Mouse (Mus musculus): Measurements from ENCODE around the gene Prkar2b. TPM values are rescaled to one million over a fixed set of nuclear protein-coding genes. Genes with fewer than 3 reads are reported as not detected.

Gene Prkar2b
- 28.9 and 29.6 TPM in 2 replicates for polyA plus RNA-seq (2015; fragmentation: Nextera tagmentation; extraction: Ambion mirVana)

DNA sequence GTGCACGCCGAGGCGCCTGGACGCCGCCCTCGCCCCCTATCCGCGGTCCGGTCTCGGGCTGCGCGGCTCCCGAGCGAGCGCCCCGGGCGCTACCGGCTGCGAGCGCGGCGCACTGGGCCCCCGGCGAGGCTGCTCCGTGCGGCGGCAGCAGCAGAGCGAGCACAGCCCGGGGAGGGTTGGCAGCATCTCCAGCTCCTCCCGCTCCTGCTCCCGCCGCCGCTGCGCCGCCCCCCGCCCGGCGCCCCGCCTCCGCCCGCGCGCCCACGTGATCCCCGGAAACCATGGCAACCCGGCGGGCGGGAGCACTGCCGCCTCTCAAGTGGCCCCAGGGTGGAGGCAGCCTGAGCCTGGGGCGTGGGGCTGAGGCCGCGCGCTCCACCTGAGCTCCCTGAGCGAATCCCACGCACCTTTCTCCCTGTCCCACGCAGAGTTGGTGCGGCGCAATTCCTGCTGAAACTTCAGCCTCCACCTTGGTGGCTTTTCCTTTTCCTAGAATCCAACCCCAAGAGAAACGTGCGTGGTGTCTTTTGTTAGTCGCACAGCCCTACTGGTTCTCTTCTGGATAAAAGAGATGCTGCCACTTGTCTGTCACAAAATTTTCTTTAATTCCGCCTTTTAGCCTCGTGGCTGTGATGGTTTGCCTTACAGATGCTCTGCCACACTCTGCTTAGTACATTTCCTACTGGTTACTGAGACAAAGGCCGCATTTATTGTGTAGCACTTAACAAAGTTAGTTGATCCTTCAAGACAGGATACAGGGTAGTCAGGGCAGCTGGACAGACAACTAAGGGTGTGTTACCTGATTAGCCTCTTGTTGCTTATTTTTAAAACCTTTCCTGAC lies at the start of gene Prkar2b:
TSS of gene Prkar2b (minus strand) at position 207 of the 841 bp plus-strand sequence.
- no peaks in the 10 kb centered on the region for H3K4me1 ChIP-seq
- H3K36me3 ChIP-seq: no peaks in the 10 kb centered on the region
- H3K27me3 ChIP-seq (replicated peaks): no peaks in the 10 kb centered on the region
- H3K4me3 ChIP-seq (replicated peaks): peak within 1 kb of the TSS; percentile 82
- peak within 1 kb of the TSS; percentile 94 for H3K27ac ChIP-seq
- ATAC-seq (ENCODE audit: insufficient read depth, low FRiP score, low read depth): peak; percentile 97
- no peaks in the 10 kb centered on the region for H3K9me3 ChIP-seq
- peak within 1 kb of the TSS; percentile 87 for H3K4me2 ChIP-seq
- H3K9ac ChIP-seq: peak within 1 kb of the TSS; percentile 83
- WGBS: under 1% methylated on average over 57 of the region's 64 CpGs

DNA sequence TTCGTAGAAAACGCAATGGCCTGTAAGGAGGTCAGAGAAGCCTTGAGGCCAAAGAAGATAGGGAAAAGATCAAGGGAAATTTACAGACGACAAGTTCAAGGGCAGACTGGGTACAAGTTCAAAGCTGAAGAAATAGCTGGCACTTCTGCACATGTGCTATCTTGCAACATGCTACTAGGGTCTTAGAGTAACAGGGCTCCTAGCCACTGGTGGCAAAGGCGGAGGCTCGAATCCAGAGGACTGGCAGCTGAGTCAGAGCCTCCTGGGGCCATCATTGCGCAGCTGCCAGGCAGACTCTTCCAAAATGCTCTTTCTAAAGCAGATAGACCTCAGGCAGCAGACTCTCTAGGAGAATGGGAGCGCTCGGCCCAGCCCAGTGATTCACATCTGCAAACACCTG lies 48.1 kb upstream of the Prkar2b start:
- Histone ChIP-seq H3K36me3 (no peaks in the 10 kb centered on the region), H3K27me3 (replicated peaks) (no peaks in the 10 kb centered on the region), H3K9me3 (no peaks in the 10 kb centered on the region), H3K4me1 (0 out of 2 replicates have a peak, but pooled peaks cover 4% of the 10 kb centered on the region), H3K27ac (no peak overlapping the region), H3K4me3 (replicated peaks) (no peak overlapping the region), H3K9ac (no peak overlapping the region), H3K4me2 (no peak overlapping the region)
- 89% methylated on average over 8 of the region's 8 CpGs for WGBS
- no peak for ATAC-seq (ENCODE audit: insufficient read depth, low FRiP score, low read depth)

DNA sequence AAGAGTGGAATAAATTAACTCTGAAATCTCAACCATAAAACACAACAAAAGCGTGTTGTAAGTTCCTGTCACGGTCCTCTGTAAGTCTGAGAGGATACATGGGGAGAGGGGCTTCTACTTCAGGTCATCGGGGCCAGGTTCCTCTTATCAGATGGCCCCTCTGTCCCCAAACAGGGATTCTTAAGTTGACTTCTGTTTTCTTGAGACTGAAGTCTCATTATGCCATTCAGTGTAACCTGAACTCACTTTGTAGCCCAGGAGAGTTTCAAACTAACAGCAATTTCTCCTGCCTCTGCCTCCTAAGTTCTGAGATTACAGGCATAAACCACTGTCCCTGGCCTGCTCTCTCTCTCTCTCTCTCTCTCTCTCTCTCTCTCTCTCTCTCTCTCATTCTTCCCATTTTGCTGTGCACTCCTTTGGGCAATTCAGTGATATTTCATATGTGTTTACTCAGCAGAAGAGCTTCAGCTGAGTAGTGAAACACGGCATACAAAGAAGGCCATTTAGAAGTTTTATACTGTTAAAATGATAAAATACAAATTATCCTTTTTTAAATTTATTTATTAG lies 43.9 kb upstream of the Prkar2b start:
- H3K9me3 ChIP-seq: no peaks in the 10 kb centered on the region
- ATAC-seq (ENCODE audit: insufficient read depth, low FRiP score, low read depth): no peak
- 67% methylated on average over 4 of the region's 4 CpGs for WGBS
- no peaks in the 10 kb centered on the region for H3K36me3 ChIP-seq
- no peak overlapping the region for H3K9ac ChIP-seq
- H3K4me1 ChIP-seq: no peaks in the 10 kb centered on the region
- no peak overlapping the region for H3K4me2 ChIP-seq
- no peak overlapping the region for H3K27ac ChIP-seq
- no peak overlapping the region for H3K4me3 ChIP-seq (replicated peaks)
- no peaks in the 10 kb centered on the region for H3K27me3 ChIP-seq (replicated peaks)

DNA sequence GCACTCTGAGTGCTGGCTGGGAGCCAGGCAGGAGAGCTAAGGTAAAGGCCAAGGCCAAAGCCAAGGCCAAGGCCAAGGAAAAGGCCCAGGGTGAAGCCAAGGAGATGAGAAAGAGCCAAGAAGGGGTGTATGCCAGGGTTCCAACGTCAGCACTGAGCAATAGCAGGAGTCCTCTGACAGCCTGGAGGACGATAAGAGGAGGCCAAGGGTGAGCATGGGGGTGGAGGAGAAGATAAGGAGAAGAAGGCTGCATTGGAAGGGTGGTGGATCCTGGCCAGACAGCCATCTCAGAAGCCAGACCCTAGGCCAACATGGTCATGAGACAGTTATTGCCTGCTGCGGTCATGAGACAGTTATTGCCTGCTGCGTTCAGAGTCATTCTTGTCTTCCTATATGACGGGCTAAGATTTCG lies 43.4 kb upstream of the Prkar2b start:
- Histone ChIP-seq H3K4me2 (no peak overlapping the region), H3K36me3 (no peaks in the 10 kb centered on the region), H3K4me3 (replicated peaks) (no peak overlapping the region), H3K9me3 (no peaks in the 10 kb centered on the region), H3K4me1 (no peaks in the 10 kb centered on the region), H3K27ac (no peak overlapping the region), H3K27me3 (replicated peaks) (no peaks in the 10 kb centered on the region), H3K9ac (no peak overlapping the region)
- 69% methylated on average over 6 of the region's 6 CpGs for WGBS
- ATAC-seq (ENCODE audit: insufficient read depth, low FRiP score, low read depth): peak; percentile 97

DNA sequence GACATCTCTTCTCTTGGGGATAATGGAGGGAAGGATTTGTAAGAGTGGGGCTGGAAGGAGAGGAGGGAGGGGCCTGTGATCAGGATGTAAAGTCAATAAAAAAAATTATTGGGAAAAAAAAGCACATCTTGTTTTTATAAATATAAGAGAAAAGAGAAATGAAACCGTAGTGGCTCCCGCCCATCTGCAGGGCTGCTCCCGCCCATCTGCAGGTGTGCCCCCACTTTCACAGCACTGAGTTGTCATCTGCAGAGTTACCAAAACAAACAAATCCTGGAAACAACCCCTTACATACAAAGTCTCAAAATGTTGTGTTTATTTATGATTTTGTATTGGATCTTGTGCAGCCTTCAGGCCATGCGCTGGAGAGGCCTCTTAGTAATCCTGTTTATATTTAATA lies 40.2 kb upstream of the Prkar2b start:
- no peak overlapping the region for H3K27ac ChIP-seq
- H3K4me3 ChIP-seq (replicated peaks): no peak overlapping the region
- H3K4me1 ChIP-seq: no peaks in the 10 kb centered on the region
- WGBS: 84% methylated on average over 4 of the region's 4 CpGs
- H3K9me3 ChIP-seq: no peaks in the 10 kb centered on the region
- no peak overlapping the region for H3K9ac ChIP-seq
- H3K36me3 ChIP-seq: no peaks in the 10 kb centered on the region
- ATAC-seq (ENCODE audit: insufficient read depth, low FRiP score, low read depth): no peak
- no peaks in the 10 kb centered on the region for H3K27me3 ChIP-seq (replicated peaks)
- H3K4me2 ChIP-seq: no peak overlapping the region

GRCm38 (mm10) chr12:32099686-32100206 lies 38.6 kb upstream of the Prkar2b start:
- no peak overlapping the region for H3K9ac ChIP-seq
- no peak overlapping the region for H3K27ac ChIP-seq
- ATAC-seq (ENCODE audit: insufficient read depth, low FRiP score, low read depth): no peak
- no peaks in the 10 kb centered on the region for H3K36me3 ChIP-seq
- 75% methylated on average over 4 of the region's 4 CpGs for WGBS
- no peaks in the 10 kb centered on the region for H3K9me3 ChIP-seq
- H3K4me1 ChIP-seq: no peaks in the 10 kb centered on the region
- H3K27me3 ChIP-seq (replicated peaks): no peaks in the 10 kb centered on the region
- H3K4me2 ChIP-seq: no peak overlapping the region
- no peak overlapping the region for H3K4me3 ChIP-seq (replicated peaks)

- no peak for ATAC-seq (ENCODE audit: insufficient read depth, low FRiP score, low read depth)
- no peaks in the 10 kb centered on the region for H3K36me3 ChIP-seq
- 58% methylated on average over 4 of the region's 4 CpGs for WGBS
- no peak overlapping the region for H3K27ac ChIP-seq
- no peak overlapping the region for H3K4me3 ChIP-seq (replicated peaks)
- H3K9me3 ChIP-seq: no peaks in the 10 kb centered on the region
- no peaks in the 10 kb centered on the region for H3K4me1 ChIP-seq
- H3K27me3 ChIP-seq (replicated peaks): no peaks in the 10 kb centered on the region
- no peak overlapping the region for H3K4me2 ChIP-seq
- H3K9ac ChIP-seq: no peak overlapping the region
Measured at GRCm38 (mm10) chr12:32098596-32098995, 37.5 kb upstream of the Prkar2b start.

DNA sequence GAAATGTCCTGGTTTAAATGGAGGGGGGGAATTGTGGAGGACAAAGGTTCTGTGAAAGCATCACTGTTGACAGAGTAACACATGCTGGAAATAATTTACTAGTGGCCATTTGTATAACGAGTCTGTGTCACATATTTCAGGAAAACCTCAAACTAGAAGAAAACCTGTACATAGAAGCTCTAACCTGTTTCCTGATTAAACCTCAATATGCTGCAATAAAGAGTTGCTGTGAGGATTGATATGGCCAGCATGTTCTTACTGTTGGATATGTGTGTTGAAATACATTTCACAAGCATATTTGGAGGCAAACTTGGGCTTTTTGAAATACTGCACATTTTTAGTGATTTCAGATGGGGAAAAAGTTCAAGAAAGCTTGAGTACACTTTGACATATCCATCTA lies 36.0 kb upstream of the Prkar2b start:
- Histone ChIP-seq H3K27me3 (replicated peaks) (no peaks in the 10 kb centered on the region), H3K27ac (no peak overlapping the region), H3K4me1 (no peaks in the 10 kb centered on the region), H3K9ac (no peak overlapping the region), H3K36me3 (no peaks in the 10 kb centered on the region), H3K9me3 (no peaks in the 10 kb centered on the region), H3K4me2 (no peak overlapping the region), H3K4me3 (replicated peaks) (no peak overlapping the region)
- no peak for ATAC-seq (ENCODE audit: insufficient read depth, low FRiP score, low read depth)
- 46% methylated on average over 1 of the region's 1 CpGs for WGBS

- no peaks in the 10 kb centered on the region for H3K9me3 ChIP-seq
- no peak overlapping the region for H3K4me3 ChIP-seq (replicated peaks)
- H3K36me3 ChIP-seq: no peaks in the 10 kb centered on the region
- H3K9ac ChIP-seq: no peak overlapping the region
- H3K4me1 ChIP-seq: no peaks in the 10 kb centered on the region
- H3K27me3 ChIP-seq (replicated peaks): no peaks in the 10 kb centered on the region
- H3K27ac ChIP-seq: no peak overlapping the region
- H3K4me2 ChIP-seq: no peak overlapping the region
- ATAC-seq (ENCODE audit: insufficient read depth, low FRiP score, low read depth): no peak
- WGBS: 45% methylated on average over 1 of the region's 1 CpGs
Measured at GRCm38 (mm10) chr12:32095164-32095563, 34.1 kb upstream of the Prkar2b start.

DNA sequence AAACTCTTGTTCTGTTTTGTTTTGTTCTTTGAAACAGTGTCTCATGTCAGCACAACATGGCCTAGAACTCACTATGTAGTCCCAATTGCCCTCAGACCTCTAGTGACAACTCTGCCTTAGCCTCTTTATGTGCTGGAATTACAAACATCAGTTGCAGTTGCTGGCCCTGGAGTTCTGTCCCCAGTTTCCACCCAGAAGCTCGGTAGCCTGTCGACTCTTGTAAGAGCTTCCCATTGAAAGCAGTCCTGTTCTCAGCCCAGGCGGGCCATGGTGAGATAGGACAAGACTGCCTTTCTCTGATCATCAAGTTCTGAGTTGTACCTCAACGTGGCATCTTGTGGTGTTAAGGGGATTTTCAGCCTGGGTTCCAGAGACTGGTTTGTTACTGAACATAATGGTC lies 31.4 kb upstream of the Prkar2b start:
- Histone ChIP-seq H3K4me3 (replicated peaks) (no peak overlapping the region), H3K27ac (no peak overlapping the region), H3K27me3 (replicated peaks) (no peaks in the 10 kb centered on the region), H3K4me1 (no peaks in the 10 kb centered on the region), H3K9me3 (no peaks in the 10 kb centered on the region), H3K9ac (no peak overlapping the region), H3K36me3 (no peaks in the 10 kb centered on the region), H3K4me2 (no peak overlapping the region)
- 90% methylated on average over 4 of the region's 4 CpGs for WGBS
- no peak for ATAC-seq (ENCODE audit: insufficient read depth, low FRiP score, low read depth)

- Histone ChIP-seq H3K9ac (no peak overlapping the region), H3K27me3 (replicated peaks) (no peaks in the 10 kb centered on the region), H3K36me3 (no peaks in the 10 kb centered on the region), H3K4me3 (replicated peaks) (no peak overlapping the region), H3K9me3 (no peaks in the 10 kb centered on the region), H3K4me2 (no peak overlapping the region), H3K27ac (no peak overlapping the region), H3K4me1 (no peaks in the 10 kb centered on the region)
- whole genome bisulfite sequencing: 49% methylated on average over 3 of the region's 3 CpGs
- ATAC-seq (ENCODE audit: insufficient read depth, low FRiP score, low read depth): no peak
Measured at GRCm38 (mm10) chr12:32088566-32088965, 27.5 kb upstream of the Prkar2b start.

GRCm38 (mm10) chr12:32087339-32087738 lies 26.2 kb upstream of the Prkar2b start:
- Histone ChIP-seq H3K4me2 (no peak overlapping the region), H3K4me3 (replicated peaks) (no peak overlapping the region), H3K4me1 (no peaks in the 10 kb centered on the region), H3K36me3 (no peaks in the 10 kb centered on the region), H3K27ac (no peak overlapping the region), H3K9me3 (no peaks in the 10 kb centered on the region), H3K9ac (no peak overlapping the region), H3K27me3 (replicated peaks) (no peaks in the 10 kb centered on the region)
- 59% methylated on average over 8 of the region's 8 CpGs for WGBS
- no peak for ATAC-seq (ENCODE audit: insufficient read depth, low FRiP score, low read depth)

Measured in stomach, embryonic 15.5 days (tissue).